ENCODE assay signal across 26 mouse cellular contexts in the genomic region with DNA sequence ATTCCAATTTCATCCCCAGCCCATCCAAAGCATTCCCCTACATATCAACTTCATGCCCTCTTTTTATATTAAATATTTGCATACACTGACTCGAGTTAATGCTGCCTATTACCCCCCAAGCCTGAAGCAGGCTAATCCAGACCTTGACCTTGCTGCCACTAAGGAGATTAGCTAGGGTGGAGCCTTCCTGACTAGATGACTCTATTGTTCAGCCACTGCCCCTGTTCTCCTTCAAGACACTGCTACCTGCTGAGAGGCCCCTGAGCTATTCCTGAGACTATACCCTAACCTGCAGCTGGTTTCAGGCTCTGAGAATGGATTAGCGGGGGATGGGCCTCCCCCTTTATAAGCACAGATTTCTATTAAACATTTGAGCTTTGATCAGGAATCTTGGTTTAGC.
DNase-seq lines count a peak whose midpoint lies in the region; ATAC-seq and TF ChIP-seq lines count a peak whose summit lies in the region.
"Had no signal": no experiment of that assay in that cellular context is flagged by ENCODE, and none has a peak within 500 bp of the region (broad histone marks: within the 10 kb centered on the region; RNA-seq: fewer than 3 reads in every experiment).

No protein-coding gene starts in this region.

- no peak overlapping the region for H3K27ac ChIP-seq in midbrain, embryonic 10.5 days (replicated peaks)
- no peak overlapping the region for H3K27ac ChIP-seq in midbrain, postnatal 0 days (ENCODE audit: low read depth, low read length)
- H3K27ac ChIP-seq in ES-E14 (ENCODE audit: insufficient read depth, low read depth, low read length, poor library complexity, severe bottlenecking) = no peak overlapping the region
- H3K27ac ChIP-seq in kidney, embryonic 16.5 days (ENCODE audit: low read length) = no peak overlapping the region
- H3K27ac ChIP-seq: embryonic facial prominence, embryonic 13.5 days; embryonic facial prominence, embryonic 15.5 days; forebrain, embryonic 13.5 days; forebrain, embryonic 15.5 days had no signal

- TF ChIP-seq CTCF in midbrain, postnatal 0 days (IDR thresholded peaks at IDR 0.05) = no peak
- no peak for TF ChIP-seq CTCF in lung, adult 2 months (IDR thresholded peaks at IDR 0.05; ENCODE audit: insufficient read depth, low read length)

- no peaks in the 10 kb centered on the region for H3K9me3 ChIP-seq in midbrain, embryonic 10.5 days (replicated peaks)
- no peaks in the 10 kb centered on the region for H3K9me3 ChIP-seq in midbrain, postnatal 0 days (ENCODE audit: low read length)
- H3K9me3 ChIP-seq in ES-E14 (ENCODE audit: control insufficient read depth, insufficient read depth, low read depth, low read length) = no peaks in the 10 kb centered on the region
- no peaks in the 10 kb centered on the region for H3K9me3 ChIP-seq in kidney, embryonic 16.5 days (ENCODE audit: low read length)
- H3K9me3 ChIP-seq: embryonic facial prominence, embryonic 13.5 days; embryonic facial prominence, embryonic 15.5 days; forebrain, embryonic 13.5 days; forebrain, embryonic 15.5 days had no signal

- no peaks in the 10 kb centered on the region for H3K27me3 ChIP-seq in midbrain, embryonic 10.5 days (ENCODE audit: low read depth, poor library complexity, severe bottlenecking)
- no peaks in the 10 kb centered on the region for H3K27me3 ChIP-seq in midbrain, postnatal 0 days (ENCODE audit: insufficient read depth, low read length)
- H3K27me3 ChIP-seq in kidney, embryonic 16.5 days (ENCODE audit: insufficient read depth, low read length) = no peaks in the 10 kb centered on the region
- H3K27me3 ChIP-seq: CH12.LX; embryonic facial prominence, embryonic 13.5 days; embryonic facial prominence, embryonic 15.5 days; forebrain, embryonic 13.5 days; forebrain, embryonic 15.5 days had no signal

- in situ Hi-C loops in ES-E14 (cut with MboI; ENCODE audit: low sequenced_read_pairs in 2 of 2, unreplicated experiment in 2 of 2) = no loop called here

- peak; percentile 15 for DNase-seq in midbrain, embryonic 10.5 days (ENCODE audit: low spot score)
- DNase-seq in midbrain, postnatal 0 days (ENCODE audit: low spot score) = no peak
- DNase-seq in ES-E14 (ENCODE audit: low read depth, low spot score) = peak; percentile 22
- DNase-seq in WW6 (ENCODE audit: low read depth, low spot score) = peak; percentile 14
- DNase-seq in kidney, adult 11 months = no peak
- DNase-seq in lung, adult 2 months = no peak
- DNase-seq: adrenal gland, adult 8-10 months; adrenal gland, postnatal 14 days; B cell, adult 2 months; cerebellum, adult 11 months; cerebellum, adult 18-20 months; cerebellum, adult 8-10 months; cerebellum, adult 9-11 months; cerebellum, postnatal 14 days; cerebellum, postnatal 36 days; embryo, embryonic 11 days; forebrain, postnatal 0 days had no signal

- H3K4me1 ChIP-seq in midbrain, embryonic 10.5 days = peaks cover 7% of the 10 kb centered on the region
- no peaks in the 10 kb centered on the region for H3K4me1 ChIP-seq in midbrain, postnatal 0 days (ENCODE audit: insufficient read depth, low read length)
- H3K4me1 ChIP-seq in ES-E14 (ENCODE audit: control insufficient read depth in 2 of 2, insufficient read depth in 2 of 2, low read length in 2 of 2, poor library complexity in 1 of 2) = no peaks in the 10 kb centered on the region
- H3K4me1 ChIP-seq in kidney, embryonic 16.5 days (ENCODE audit: insufficient read depth, low read length) = no peaks in the 10 kb centered on the region
- no peaks in the 10 kb centered on the region for H3K4me1 ChIP-seq in lung, adult 2 months (ENCODE audit: control insufficient read depth, insufficient read depth, low read length)
- H3K4me1 ChIP-seq: embryonic facial prominence, embryonic 13.5 days; embryonic facial prominence, embryonic 15.5 days; forebrain, embryonic 13.5 days; forebrain, embryonic 15.5 days had no signal

- WGBS in midbrain, embryonic 10.5 days = 41% methylated on average over 2 of the region's 2 CpGs
- 38% methylated on average over 2 of the region's 2 CpGs for WGBS in midbrain, postnatal 0 days
- WGBS in kidney, embryonic 16.5 days = 60% methylated on average over 2 of the region's 2 CpGs
- 51% methylated on average over 2 of the region's 2 CpGs for WGBS in lung, adult 2 months

- no peak for TF ChIP-seq POLR2A in lung, adult 2 months (IDR thresholded peaks at IDR 0.05; ENCODE audit: borderline replicate concordance, extremely low read depth, low read depth, low read length)

- H3K36me3 ChIP-seq in midbrain, embryonic 10.5 days = no peaks in the 10 kb centered on the region
- H3K36me3 ChIP-seq in midbrain, postnatal 0 days (ENCODE audit: insufficient read depth, low read length) = no peaks in the 10 kb centered on the region
- H3K36me3 ChIP-seq in ES-E14 (ENCODE audit: control insufficient read depth, insufficient read depth, low read length, poor library complexity, severe bottlenecking) = no peaks in the 10 kb centered on the region
- no peaks in the 10 kb centered on the region for H3K36me3 ChIP-seq in kidney, embryonic 16.5 days (ENCODE audit: insufficient read depth, low read length)
- H3K36me3 ChIP-seq: embryonic facial prominence, embryonic 13.5 days; embryonic facial prominence, embryonic 15.5 days; forebrain, embryonic 15.5 days had no signal

- no peak for ATAC-seq in midbrain, postnatal 0 days (ENCODE audit: low FRiP score)
- ATAC-seq in kidney, embryonic 16.5 days (ENCODE audit: low FRiP score, low TSS enrichment) = no peak
- ATAC-seq: activated CD4-positive, CD25-positive, alpha-beta regulatory T cell, adult 4 months; CD4-positive, CD25-positive, alpha-beta regulatory T cell, adult 4 months; forebrain, embryonic 13.5 days; forebrain, embryonic 15.5 days; forebrain, postnatal 0 days had no signal

- no peak overlapping the region for H3K4me3 ChIP-seq in midbrain, embryonic 10.5 days
- H3K4me3 ChIP-seq in midbrain, postnatal 0 days (ENCODE audit: low read depth, low read length) = no peak overlapping the region
- no peak overlapping the region for H3K4me3 ChIP-seq in ES-E14 (ENCODE audit: insufficient read depth in 1 of 2, low read depth in 1 of 2, low read length in 2 of 2, poor library complexity in 1 of 2, severe bottlenecking in 1 of 2)
- H3K4me3 ChIP-seq in kidney, embryonic 16.5 days (ENCODE audit: low read length) = no peak overlapping the region
- no peak overlapping the region for H3K4me3 ChIP-seq in lung, adult 2 months (replicated peaks; ENCODE audit: extremely low read depth, low read depth, low read length)
- H3K4me3 ChIP-seq: embryonic facial prominence, embryonic 13.5 days; embryonic facial prominence, embryonic 15.5 days; erythroblast, embryonic 14.5 days; forebrain, embryonic 13.5 days; forebrain, embryonic 15.5 days had no signal

- no peak overlapping the region for H3K4me2 ChIP-seq in midbrain, postnatal 0 days (ENCODE audit: low read depth, low read length, poor library complexity, severe bottlenecking)
- no peak overlapping the region for H3K4me2 ChIP-seq in kidney, embryonic 16.5 days (replicated peaks; ENCODE audit: low read depth, low read length)
- H3K4me2 ChIP-seq: embryonic facial prominence, embryonic 13.5 days; embryonic facial prominence, embryonic 15.5 days; forebrain, embryonic 13.5 days; forebrain, embryonic 15.5 days had no signal

- no peak overlapping the region for H3K9ac ChIP-seq in midbrain, postnatal 0 days (replicated peaks; ENCODE audit: low read length, poor library complexity, severe bottlenecking)
- no peak overlapping the region for H3K9ac ChIP-seq in ES-E14 (ENCODE audit: insufficient read depth, low read depth, low read length, poor library complexity, severe bottlenecking)
- no peak overlapping the region for H3K9ac ChIP-seq in kidney, embryonic 16.5 days (replicated peaks; ENCODE audit: low read length)
- H3K9ac ChIP-seq: embryonic facial prominence, embryonic 13.5 days; embryonic facial prominence, embryonic 15.5 days; forebrain, embryonic 13.5 days; forebrain, embryonic 15.5 days; forebrain, postnatal 0 days had no signal

TF ChIP-seq in ES-E14, 5 proteins besides CTCF, POLR2A, EP300 and RAD21:
- no peak for TF ChIP-seq ZC3H11A (IDR thresholded peaks at IDR 0.05; ENCODE audit: borderline replicate concordance, low read depth, low read length)
- TF ChIP-seq CHD2 (IDR thresholded peaks at IDR 0.05; ENCODE audit: low read depth, low read length) = no peak

Comparison
In these comparisons a context has a peak if more than half of its experiments do, and no peak if none do; other contexts are left out.
1. DNase-seq: peak in midbrain, embryonic 10.5 days (single experiment), ES-E14 (single experiment) and WW6 (single experiment); none in midbrain, postnatal 0 days (single experiment), kidney, adult 11 months (single experiment) and lung, adult 2 months (single experiment).